Mouse (Mus musculus) kidney, adult 2 months (tissue): ENCODE results near the gene Ngb. TPM values are rescaled to one million over a fixed set of nuclear protein-coding genes. Genes with fewer than 3 reads are reported as not detected.

Experiments used
- DNase-seq: peaks from one replicate; pipeline ENCODE4 v3.0.0; 2021
- H3K27ac ChIP-seq: fragments of 200-500 bp; 2 replicates; pipeline ENCODE4 v1.5.1; 2012; ENCODE audit warnings: low read depth, low read length, control low read depth, inconsistent platforms; ENCODE audit not compliant: insufficient read depth
- H3K27me3 ChIP-seq: fragments of 200-500 bp; replicated peaks from 2 replicates; pipeline ENCODE4 v1.6.1; 2012; ENCODE audit warnings: mild to moderate bottlenecking, moderate library complexity, low read length, inconsistent platforms; ENCODE audit not compliant: control insufficient read depth, insufficient read depth
- H3K36me3 ChIP-seq: fragments of 200-500 bp; 2 replicates; pipeline ENCODE4 v1.6.1; 2012; ENCODE audit warnings: mild to moderate bottlenecking, moderate library complexity, low read length, inconsistent platforms; ENCODE audit not compliant: control insufficient read depth, insufficient read depth
- H3K4me1 ChIP-seq: fragments of 200-500 bp; 2 replicates; pipeline ENCODE4 v1.6.1; 2011; ENCODE audit warnings: low read length; ENCODE audit not compliant: control insufficient read depth, insufficient read depth
- H3K4me3 ChIP-seq: fragments of 200-500 bp; 2 replicates; pipeline ENCODE4 v1.5.1; 2011; ENCODE audit warnings: mild to moderate bottlenecking, low read depth, low read length, control low read depth; ENCODE audit not compliant: insufficient read depth
- CTCF ChIP-seq: fragments of 200-500 bp; conservative IDR thresholded peaks from 2 replicates; pipeline ENCODE4 v1.5.1; 2011; ENCODE audit warnings: low read depth, mild to moderate bottlenecking, control low read depth, low read length, moderate library complexity, mixed read lengths; ENCODE audit not compliant: insufficient read depth, insufficient read length
- POLR2A ChIP-seq: fragments of 200-500 bp; IDR thresholded peaks from one replicate; pipeline ENCODE4 v1.6.1; 2011; ENCODE audit warnings: low read depth, low read length, control low read depth
- WGBS: fragments of 180-500 bp; shearing (Covaris S2); methylation state at CpG from one replicate; pipeline ENCODE4 v1.1.7; 2018; 5-methylcytosine and 5-hydroxymethylcytosine counted together
- polyA plus RNA-seq: library from polyadenylated mRNA; depleted of rRNA; stranded (reverse); fragments of >200 nt; gene quantifications from 2 replicates; pipeline ENCODE4 v1.2.3, GENCODE M21; 2012; rRNA removed

Ngb gene
- polyA plus RNA-seq, 1 experiment = 1.4 TPM

- no peaks in the 10 kb centered on the region for H3K4me1 ChIP-seq
- no peak for DNase-seq
- H3K4me3 ChIP-seq = no peak overlapping the region
- no peaks in the 10 kb centered on the region for H3K27me3 ChIP-seq
- H3K27ac ChIP-seq = no peak overlapping the region
- TF ChIP-seq POLR2A (no peak), CTCF (no peak)
- 73% methylated on average over 5 of the region's 5 CpGs for WGBS
- no peaks in the 10 kb centered on the region for H3K36me3 ChIP-seq
Measured at GRCm38 (mm10) chr12:87066429-87066828, 35.9 kb downstream of the Ngb start.

DNA sequence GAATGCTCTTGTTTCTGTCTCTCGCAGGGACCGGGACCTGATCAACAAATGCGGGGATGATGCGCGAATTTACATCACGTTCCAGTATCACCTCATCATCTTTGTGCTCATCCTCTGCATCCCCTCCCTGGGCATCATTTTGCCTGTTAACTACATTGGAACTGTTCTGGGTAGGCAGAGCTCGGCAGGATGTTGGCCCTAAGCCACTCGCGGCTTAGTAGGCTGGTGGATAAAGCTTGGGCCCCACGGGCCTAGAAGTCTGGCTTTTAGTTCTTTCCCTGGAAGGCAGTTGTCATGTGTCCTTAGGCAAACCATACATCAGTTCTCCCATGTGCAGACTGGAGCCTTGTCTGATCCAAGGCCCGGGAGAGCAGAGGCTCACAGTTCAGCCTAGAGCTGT is 36.9 kb downstream of the Ngb start:
- DNase-seq = no peak
- WGBS = 91% methylated on average over 11 of the region's 11 CpGs
- TF ChIP-seq CTCF = no peak
- no peak for TF ChIP-seq POLR2A
- H3K27me3 ChIP-seq = no peaks in the 10 kb centered on the region
- H3K4me1 ChIP-seq = no peaks in the 10 kb centered on the region
- no peaks in the 10 kb centered on the region for H3K36me3 ChIP-seq
- H3K27ac ChIP-seq = no peak overlapping the region
- no peak overlapping the region for H3K4me3 ChIP-seq

DNA sequence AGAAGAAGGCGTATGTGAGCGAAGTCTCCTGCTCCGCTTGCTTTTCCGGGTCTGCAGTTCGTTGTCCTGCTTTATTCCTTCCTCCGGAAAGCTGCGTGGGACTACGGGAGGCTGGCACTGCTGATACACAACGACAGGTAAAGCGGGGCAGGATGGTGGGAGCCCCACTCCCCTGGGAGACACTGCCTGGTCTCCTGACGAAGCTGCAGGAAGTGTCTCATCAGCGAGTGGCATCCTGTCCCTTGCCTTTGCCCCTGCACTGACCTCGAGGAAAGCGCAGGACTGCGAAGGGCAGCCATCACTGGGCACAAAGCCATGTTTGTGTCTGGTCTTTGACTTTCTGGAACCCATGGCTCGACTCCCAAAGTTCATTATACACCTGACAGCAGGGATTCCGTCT is 45.3 kb downstream of the Ngb start:
- Histone ChIP-seq H3K4me3 (no peak overlapping the region), H3K4me1 (no peaks in the 10 kb centered on the region), H3K27me3 (no peaks in the 10 kb centered on the region), H3K27ac (no peak overlapping the region), H3K36me3 (no peaks in the 10 kb centered on the region)
- TF ChIP-seq POLR2A (no peak), CTCF (no peak)
- peak; percentile 55 for DNase-seq
- WGBS = 47% methylated on average over 17 of the region's 17 CpGs

- 69% methylated on average over 7 of the region's 7 CpGs for WGBS
- no peak for DNase-seq
- no peaks in the 10 kb centered on the region for H3K4me1 ChIP-seq
- no peaks in the 10 kb centered on the region for H3K36me3 ChIP-seq
- H3K4me3 ChIP-seq = no peak overlapping the region
- H3K27ac ChIP-seq = no peak overlapping the region
- no peaks in the 10 kb centered on the region for H3K27me3 ChIP-seq
- TF ChIP-seq CTCF (no peak), POLR2A (no peak)
Measured at GRCm38 (mm10) chr12:87054873-87055272, 47.5 kb downstream of the Ngb start.

DNA sequence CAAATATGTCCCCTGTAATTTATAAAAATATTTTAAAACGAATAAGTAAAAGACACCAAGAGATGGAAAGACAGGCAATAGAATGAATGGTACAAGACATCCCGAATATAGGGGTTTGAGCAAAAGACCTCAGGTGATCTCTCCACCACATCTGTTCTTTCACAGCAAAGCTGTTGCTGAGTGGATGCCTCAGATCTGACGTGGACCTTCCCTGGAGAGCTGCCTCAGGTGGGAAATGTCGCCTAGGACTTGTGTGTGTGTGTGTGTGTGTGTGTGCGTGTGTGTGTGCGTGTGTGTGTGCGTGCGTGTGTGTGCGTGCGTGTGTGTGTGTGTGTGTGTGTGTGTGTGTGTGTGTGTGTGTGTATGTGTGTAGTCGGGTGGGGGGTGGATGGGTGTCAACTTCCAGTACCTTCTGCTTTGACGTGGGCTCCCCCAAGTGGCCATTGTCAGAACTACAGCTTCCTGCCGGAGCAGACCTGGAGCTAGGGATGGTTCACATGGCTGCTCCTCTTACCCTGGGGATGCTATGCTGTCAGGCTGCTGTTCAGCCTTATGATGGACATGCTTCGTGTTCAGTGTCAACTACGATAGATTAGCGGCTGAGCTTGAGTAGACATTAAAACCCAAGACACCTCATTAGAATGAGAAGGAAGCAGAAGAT is 49.5 kb downstream of the Ngb start:
- Histone ChIP-seq H3K27me3 (no peaks in the 10 kb centered on the region), H3K4me3 (no peak overlapping the region), H3K36me3 (no peaks in the 10 kb centered on the region), H3K4me1 (no peaks in the 10 kb centered on the region), H3K27ac (no peak overlapping the region)
- WGBS = 27% methylated on average over 12 of the region's 16 CpGs
- TF ChIP-seq POLR2A (no peak), CTCF (peak; percentile 82)
- peak; percentile 81 for DNase-seq

- Histone ChIP-seq H3K36me3 (no peaks in the 10 kb centered on the region), H3K27me3 (no peaks in the 10 kb centered on the region), H3K4me1 (no peaks in the 10 kb centered on the region), H3K4me3 (no peak overlapping the region), H3K27ac (no peak overlapping the region)
- WGBS = 47% methylated on average over 3 of the region's 3 CpGs
- no peak for TF ChIP-seq POLR2A
- no peak for DNase-seq
Measured at GRCm38 (mm10) chr12:87047536-87047935, 54.8 kb downstream of the Ngb start.

Other genes starting within 250 kb of the Ngb start
- gene Irf2bpl, start 217.7 kb downstream of the Ngb start, polyA plus RNA-seq = 22.0 and 27.8 TPM in 2 replicates
- 28.8 and 34.2 TPM in 2 replicates for gene Cipc, start 155.5 kb downstream of the Ngb start, polyA plus RNA-seq
- 0.14 TPM in 1 of 2 replicates, not detected in the other for gene Zdhhc22, start 112.1 kb downstream of the Ngb start, polyA plus RNA-seq
- gene Tmem63c, start 81.2 kb downstream of the Ngb start, polyA plus RNA-seq = 0.10 and 0.19 TPM in 2 replicates
- gene Gstz1, start 44.6 kb upstream of the Ngb start, polyA plus RNA-seq = 427 and 440 TPM in 2 replicates
- 15.9 and 20.9 TPM in 2 replicates for gene Pomt2, start 45.4 kb upstream of the Ngb start, polyA plus RNA-seq
- 0.12 TPM in 1 of 2 replicates, not detected in the other for gene Samd15, start 97.2 kb upstream of the Ngb start, polyA plus RNA-seq
- gene Tmed8, start 97.9 kb upstream of the Ngb start, polyA plus RNA-seq = 6.7 and 7.1 TPM in 2 replicates
- gene Noxred1, start 136.2 kb upstream of the Ngb start, polyA plus RNA-seq = 0.88 and 0.95 TPM in 2 replicates
- 47.4 and 50.0 TPM in 2 replicates for gene Vipas39, start 163.7 kb upstream of the Ngb start, polyA plus RNA-seq
- gene Ahsa1, start 163.9 kb upstream of the Ngb start, polyA plus RNA-seq = 55.1 and 78.5 TPM in 2 replicates
- gene Ism2, start 197.2 kb upstream of the Ngb start, polyA plus RNA-seq = 0.06 TPM in 1 of 2 replicates, not detected in the other